Mouse (Mus musculus) right cerebral cortex, postnatal 36 days (tissue): ENCODE data around the gene Ifnar1.

Experiments used
- DNase-seq, 2 experiments: peaks; one replicate each; pipeline ENCODE4 v3.0.0; 2022; ENCODE audit warnings: low spot score in 2 of 2, mixed read lengths in 1 of 2

Gene Ifnar1

GRCm38 (mm10) chr16:91461066-91461638 is 23.9 kb upstream of the Ifnar1 start:
- DNase-seq = no peak

GRCm38 (mm10) chr16:91461773-91462181 is 23.3 kb upstream of the Ifnar1 start:
- no peak for DNase-seq

- DNase-seq = no peak
Measured at GRCm38 (mm10) chr16:91462644-91463043, 22.4 kb upstream of the Ifnar1 start.

- no peak for DNase-seq
Measured at GRCm38 (mm10) chr16:91463400-91463799, 21.6 kb upstream of the Ifnar1 start.

GRCm38 (mm10) chr16:91463836-91464400 is 21.1 kb upstream of the Ifnar1 start:
- DNase-seq = no peak

- DNase-seq = peak; percentile 73 to 77
Measured at GRCm38 (mm10) chr16:91464594-91465504, 20.2 kb upstream of the Ifnar1 start.

GRCm38 (mm10) chr16:91465505-91466240 is 19.4 kb upstream of the Ifnar1 start:
- DNase-seq = no peak

- peak; percentile 10 to 34 for DNase-seq
Measured at GRCm38 (mm10) chr16:91466566-91466965, 18.5 kb upstream of the Ifnar1 start.

GRCm38 (mm10) chr16:91470470-91470869 is 14.6 kb upstream of the Ifnar1 start:
- DNase-seq = no peak

- no peak for DNase-seq
Measured at GRCm38 (mm10) chr16:91471481-91471880, 13.6 kb upstream of the Ifnar1 start.

GRCm38 (mm10) chr16:91475753-91476152 is 9.3 kb upstream of the Ifnar1 start:
- no peak for DNase-seq

- DNase-seq = no peak
Measured at GRCm38 (mm10) chr16:91478067-91478466, 7.0 kb upstream of the Ifnar1 start.

GRCm38 (mm10) chr16:91480517-91480916 is 4.5 kb upstream of the Ifnar1 start:
- no peak for DNase-seq

GRCm38 (mm10) chr16:91484387-91484786 is 651 bp upstream of the Ifnar1 start:
- no peak for DNase-seq

GRCm38 (mm10) chr16:91485841-91486240 is 803 bp downstream of the Ifnar1 start:
- DNase-seq = no peak

- DNase-seq = no peak
Measured at GRCm38 (mm10) chr16:91488066-91488465, 3.0 kb downstream of the Ifnar1 start.

GRCm38 (mm10) chr16:91490897-91491296 is 5.9 kb downstream of the Ifnar1 start:
- DNase-seq = no peak

- no peak for DNase-seq
Measured at GRCm38 (mm10) chr16:91491473-91491872, 6.4 kb downstream of the Ifnar1 start.

GRCm38 (mm10) chr16:91495501-91495900 is 10.5 kb downstream of the Ifnar1 start:
- no peak for DNase-seq

- no peak for DNase-seq
Measured at GRCm38 (mm10) chr16:91496206-91496605, 11.2 kb downstream of the Ifnar1 start.

- DNase-seq = no peak
Measured at GRCm38 (mm10) chr16:91496766-91497165, 11.7 kb downstream of the Ifnar1 start.

GRCm38 (mm10) chr16:91498041-91498440 is 13.0 kb downstream of the Ifnar1 start:
- no peak for DNase-seq
